Mouse (Mus musculus): ENCODE data around the gene Tbx10. TPM values are rescaled to one million over a fixed set of nuclear protein-coding genes. Genes with fewer than 3 reads are reported as not detected.
"Not testable (repeated sequence)": the region's sequence is repeated elsewhere in the genome, so short reads cannot be mapped to it uniquely, and the experiment has no call there.

Tbx10 gene
- total RNA-seq (2021): not detected
- long read RNA-seq, experiment 1: 0 reads
- long read RNA-seq, experiment 2: 0 reads

GRCm38 (mm10) chr19:3992416-3992815 lies at the start of gene Tbx10:
Gene Tbx10, plus strand, starts transcription at chr19:3992752.
- no peak for DNase-seq

DNA sequence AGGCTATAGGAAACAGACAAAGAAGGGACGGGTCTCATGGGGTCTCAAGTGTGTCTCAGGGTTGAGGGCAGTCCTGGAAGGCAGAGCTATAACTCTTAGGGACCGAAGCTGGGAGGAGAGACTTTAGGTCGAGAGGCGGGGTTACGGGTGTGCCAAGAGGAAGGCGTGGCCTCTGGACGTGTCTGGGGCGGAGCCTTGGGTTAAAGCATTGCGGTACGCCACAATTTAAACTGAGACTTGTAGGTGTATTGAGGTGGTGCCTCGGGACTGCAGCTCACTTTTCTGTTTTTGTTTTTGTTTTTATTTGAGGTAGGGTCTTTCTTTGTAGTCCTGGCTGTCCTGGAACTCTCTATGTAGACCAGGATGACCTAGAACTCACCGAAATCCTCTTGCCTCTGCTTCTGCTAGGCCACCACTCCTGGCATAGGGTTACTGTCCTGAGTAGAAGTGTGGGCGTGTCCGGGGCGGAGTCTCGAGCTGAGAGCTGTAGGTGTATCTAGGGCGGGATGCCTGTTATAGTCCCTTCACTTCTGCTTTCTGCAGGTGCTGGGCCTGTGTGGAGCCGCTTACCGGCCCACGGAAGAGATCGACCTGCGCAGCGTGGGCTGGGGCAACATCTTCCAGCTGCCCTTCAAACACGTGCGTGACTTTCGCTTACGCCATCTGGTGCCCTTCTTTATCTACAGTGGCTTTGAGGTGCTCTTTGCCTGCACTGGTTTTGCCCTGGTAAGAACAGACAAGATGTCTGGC lies 49.4 kb upstream of the Tbx10 start:
- DNase-seq: peak; percentile 41 to 49

- DNase-seq: peak; percentile 45 to 49
Observed at GRCm38 (mm10) chr19:3945872-3946564, 46.5 kb upstream of the Tbx10 start.

GRCm38 (mm10) chr19:3946715-3947114 lies 45.8 kb upstream of the Tbx10 start:
- DNase-seq: peak; percentile 61 to 86

GRCm38 (mm10) chr19:3947813-3948212 lies 44.7 kb upstream of the Tbx10 start:
- no peak for DNase-seq

DNA sequence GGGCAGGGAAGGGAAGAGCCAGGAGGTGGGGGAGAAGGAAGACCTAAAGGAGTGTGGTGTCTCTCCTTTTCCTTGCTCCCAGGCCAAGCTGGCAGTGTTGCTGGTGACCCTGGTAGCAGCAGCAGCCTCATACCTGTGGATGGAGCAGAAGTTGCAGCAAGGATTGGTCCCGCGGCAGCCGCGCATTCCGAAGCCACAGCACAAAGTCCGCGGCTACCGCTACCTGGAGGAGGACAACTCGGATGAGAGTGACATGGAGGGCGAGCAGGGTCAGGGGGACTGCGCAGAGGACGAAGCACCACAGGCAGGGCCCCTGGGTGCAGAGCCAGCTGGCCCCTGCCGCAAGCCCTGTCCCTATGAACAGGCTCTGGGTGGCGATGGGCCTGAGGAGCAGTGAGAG lies 44.0 kb upstream of the Tbx10 start:
- no peak for DNase-seq

- no peak for DNase-seq
Observed at GRCm38 (mm10) chr19:3950331-3950730, 42.2 kb upstream of the Tbx10 start.

DNA sequence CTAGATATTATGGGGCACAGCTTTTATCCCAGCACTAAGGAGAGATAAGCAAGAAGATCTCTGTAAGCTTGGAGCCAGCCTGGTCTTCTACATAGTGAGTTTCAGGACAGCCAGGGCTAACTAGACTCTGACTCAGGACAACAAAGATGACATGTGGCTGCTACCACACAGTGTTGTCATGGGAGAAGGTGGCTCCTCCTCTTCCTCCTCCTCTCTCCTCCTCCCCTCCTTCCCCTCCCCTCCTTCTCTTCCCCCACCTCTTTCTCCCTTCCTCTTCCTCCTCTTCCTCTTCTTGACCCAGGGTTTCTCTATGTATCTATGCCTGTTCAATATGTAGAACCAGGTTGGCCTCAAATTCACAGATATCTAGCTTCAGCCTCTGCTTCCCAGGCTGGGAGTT lies 41.1 kb upstream of the Tbx10 start:
- no peak for DNase-seq

DNA sequence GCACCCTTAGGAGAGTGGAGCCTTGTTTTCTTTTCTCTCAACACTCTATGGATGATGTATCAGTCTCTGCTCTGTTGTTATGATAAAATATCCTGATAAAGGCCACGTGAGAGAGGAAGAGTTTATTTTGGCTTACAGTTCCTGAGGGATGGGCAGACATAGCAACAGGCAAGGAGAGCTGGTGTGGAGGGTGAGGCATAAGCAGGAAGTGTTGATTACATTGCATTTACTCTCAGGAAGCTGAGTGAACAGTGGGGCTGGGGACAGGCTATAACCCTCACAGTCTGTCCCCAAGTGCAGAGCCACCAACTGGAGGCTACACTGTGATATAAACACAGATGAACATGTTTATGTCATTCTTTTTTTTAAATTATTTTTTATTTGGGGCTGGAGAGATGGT lies 40.5 kb upstream of the Tbx10 start:
- DNase-seq: no peak

- DNase-seq: no peak
Observed at GRCm38 (mm10) chr19:3955033-3955432, 37.5 kb upstream of the Tbx10 start.

DNA sequence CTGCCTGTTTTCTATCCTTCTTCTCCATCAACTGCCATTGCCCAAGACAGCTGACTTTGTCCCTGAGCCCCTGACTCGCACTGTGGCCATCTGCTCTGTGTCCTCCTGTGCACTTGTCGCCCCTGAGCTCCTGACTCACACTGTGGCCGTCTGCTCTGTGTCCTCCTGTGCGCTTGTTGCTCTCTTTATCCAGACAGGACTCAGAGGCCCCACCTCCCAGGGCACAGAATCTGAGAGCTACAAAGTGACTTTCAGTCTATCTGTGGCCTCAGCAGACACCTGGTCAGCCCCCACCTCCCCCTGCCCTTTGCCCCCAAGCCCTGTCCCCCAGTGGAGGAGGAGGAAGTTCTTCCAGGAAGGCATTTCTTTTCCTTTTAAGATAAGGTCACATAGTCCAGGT lies 36.7 kb upstream of the Tbx10 start:
- no peak for DNase-seq

DNA sequence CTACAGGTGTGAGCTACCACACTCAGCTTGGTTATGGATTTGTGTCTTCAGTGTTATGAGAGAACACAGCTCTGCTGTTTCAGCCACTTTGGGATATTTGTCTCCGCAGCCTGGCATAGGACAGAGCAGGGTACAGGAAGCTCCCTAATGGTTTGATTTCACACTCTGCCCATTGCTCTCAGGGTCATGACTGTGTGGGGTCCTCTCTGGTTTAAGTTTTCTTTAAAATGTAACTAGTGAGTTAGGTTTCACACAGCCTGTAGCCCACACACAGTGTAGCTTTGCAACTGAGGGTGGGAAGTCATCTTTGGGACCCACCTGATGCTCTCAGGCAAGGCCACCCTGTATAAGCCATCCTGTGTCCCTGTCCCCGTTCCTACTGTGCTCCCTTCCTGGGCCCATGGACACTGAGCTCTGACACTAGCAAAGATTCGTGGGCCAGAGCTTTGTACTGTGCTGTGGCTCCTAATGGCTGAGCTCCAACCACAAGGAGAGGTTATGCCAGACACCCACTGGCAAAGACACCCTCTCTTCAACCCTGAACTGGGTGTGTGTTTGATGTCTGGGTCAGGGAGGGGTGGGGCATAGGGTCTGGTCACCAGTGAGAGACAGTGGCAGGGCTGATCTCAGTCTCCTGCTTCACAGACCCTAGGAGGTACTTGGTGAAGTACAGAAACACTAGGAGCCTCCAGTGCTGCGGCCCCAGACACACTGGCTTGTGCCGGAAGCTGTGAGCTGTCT lies 35.1 kb upstream of the Tbx10 start:
- not testable (repeated sequence) for DNase-seq

DNA sequence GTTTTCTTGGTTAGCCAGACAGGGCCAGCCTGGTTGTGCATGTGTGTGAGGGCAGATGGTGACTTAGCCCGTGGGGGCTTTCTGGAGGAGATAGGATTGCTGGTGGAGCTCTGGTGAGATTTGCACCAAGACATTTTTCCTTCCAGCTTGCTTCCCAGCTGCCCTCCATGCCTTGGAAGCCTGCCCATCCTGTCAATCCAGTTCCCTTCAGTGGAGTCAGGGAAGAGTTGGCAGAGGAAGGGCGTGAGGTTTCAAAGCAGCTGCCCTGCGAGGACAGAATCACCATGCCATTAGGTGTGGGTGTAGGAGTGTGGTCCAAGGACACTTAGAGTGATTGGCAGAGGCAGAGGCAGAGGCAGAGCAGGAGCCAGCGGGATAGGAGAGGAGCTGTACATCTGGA lies 34.1 kb upstream of the Tbx10 start, which contains the start of gene Aldh3b3:
Gene Aldh3b3 (plus strand): TSS at position 176 of the 400 bp plus-strand sequence.
- DNase-seq: peak in 1 of 2 experiments; percentile 33

DNA sequence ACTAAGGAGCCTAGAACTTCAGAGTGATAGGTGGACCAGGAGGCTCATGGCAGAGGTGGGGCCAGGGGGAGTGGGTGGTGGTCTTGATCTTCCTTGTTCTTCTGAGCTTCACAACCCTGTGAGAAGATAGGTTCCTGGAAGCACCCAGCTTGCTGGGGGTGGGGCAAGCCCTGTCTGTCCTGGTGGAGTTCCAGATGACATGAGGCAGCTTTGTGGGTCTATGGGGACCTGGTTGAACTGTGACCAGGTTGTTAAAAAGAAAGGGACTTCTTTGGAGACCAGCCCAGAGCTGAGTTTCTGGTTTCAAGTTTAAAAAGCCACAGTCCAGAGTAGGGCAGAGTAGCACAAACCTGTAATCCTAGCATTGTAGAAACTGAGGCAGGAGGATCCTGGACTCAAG lies 33.5 kb upstream of the Tbx10 start:
- DNase-seq: no peak

- no peak for DNase-seq
Observed at GRCm38 (mm10) chr19:3960211-3960610, 32.3 kb upstream of the Tbx10 start.

DNA sequence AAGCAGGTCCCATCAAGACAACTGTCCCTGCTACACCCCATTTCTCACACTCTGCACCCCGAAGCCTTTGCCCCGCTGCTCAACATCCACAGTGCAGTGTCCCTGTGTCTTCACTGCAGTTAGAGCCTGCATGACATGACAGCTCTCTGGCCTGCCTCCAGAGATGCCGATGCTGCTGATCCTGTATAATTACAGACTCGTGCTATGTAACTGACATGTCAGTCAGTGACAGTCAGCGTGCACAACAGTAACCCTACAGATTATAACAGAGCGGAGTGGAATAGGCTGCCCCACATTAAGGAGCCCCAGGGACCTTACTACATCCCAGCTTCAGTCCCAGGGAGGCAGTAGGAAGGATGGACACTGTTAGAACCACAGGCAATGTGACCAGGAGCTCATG lies 30.7 kb upstream of the Tbx10 start:
- not testable (repeated sequence) for DNase-seq

DNA sequence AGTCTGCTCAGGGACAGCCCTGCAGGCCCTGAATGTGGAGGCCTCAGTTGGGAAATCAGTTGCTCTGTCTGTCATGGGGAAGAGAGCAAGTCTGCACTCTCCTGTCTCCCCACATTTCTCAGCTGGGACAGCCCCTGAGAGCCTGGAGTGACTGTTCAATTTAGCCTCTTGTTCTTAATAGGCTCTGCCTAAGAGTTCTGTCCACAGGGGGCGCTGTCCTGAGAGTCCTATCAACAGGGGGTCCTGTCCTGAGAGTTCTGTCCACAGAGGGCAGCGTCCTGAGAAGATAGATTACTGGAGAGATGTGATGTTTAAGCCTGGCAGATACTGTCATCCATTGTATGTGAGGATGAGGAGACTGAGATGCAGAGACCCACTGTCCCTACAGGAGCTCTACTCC lies 30.1 kb upstream of the Tbx10 start:
- DNase-seq: no peak

DNA sequence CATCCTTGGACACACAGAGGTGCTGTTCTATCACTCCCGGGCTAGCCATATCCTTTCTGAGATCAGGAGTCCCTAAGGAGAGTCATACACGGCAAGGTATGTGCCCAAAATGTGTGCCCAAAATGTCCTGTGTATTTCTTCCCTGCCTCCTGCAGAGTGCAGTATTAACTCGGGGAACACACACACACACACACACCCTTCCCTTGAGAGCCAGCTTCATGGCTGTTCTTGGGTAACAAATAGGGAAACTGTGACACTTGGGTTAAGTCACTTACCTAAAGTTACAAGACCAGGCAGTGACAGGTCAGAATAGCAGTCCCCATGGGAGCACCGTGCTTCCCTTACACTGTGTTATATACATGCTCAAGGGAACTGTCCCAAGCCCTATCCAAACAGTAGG lies 28.5 kb upstream of the Tbx10 start:
- DNase-seq: no peak

DNA sequence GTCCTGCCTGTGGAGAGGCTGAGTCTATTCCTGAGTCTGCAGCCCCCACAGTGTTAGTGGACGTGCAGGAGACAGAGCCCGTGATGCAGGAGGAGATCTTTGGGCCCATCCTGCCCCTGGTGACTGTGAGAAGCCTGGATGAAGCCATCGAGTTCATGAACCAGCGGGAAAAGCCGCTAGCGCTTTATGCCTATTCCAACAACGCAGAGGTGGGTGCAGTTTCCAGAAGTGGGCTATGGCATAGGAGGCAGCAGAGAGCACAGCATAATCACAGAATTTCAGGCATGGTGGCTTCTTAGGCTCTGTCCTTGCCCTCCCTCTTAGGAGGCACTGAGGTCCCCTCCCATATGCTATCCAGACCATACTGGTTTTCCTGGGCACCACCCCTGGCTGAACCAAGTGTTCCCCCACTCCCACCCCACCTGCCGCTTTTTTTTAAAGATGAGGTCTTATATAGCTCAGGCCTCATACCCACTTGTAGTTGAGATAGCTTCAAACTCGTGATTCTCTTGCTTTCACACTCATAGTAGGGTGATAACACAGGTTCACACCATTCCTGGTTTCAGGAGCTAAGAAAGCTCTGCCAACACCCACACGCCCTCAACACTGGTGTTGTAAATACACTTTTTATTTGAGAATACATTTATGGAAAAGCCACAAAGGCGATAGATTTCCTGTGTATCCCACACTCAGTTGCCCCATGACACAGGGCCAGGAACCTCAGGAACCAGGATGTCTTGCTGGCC lies 26.0 kb upstream of the Tbx10 start:
- no peak for DNase-seq

- no peak for DNase-seq
Observed at GRCm38 (mm10) chr19:3967258-3967657, 25.3 kb upstream of the Tbx10 start.

DNA sequence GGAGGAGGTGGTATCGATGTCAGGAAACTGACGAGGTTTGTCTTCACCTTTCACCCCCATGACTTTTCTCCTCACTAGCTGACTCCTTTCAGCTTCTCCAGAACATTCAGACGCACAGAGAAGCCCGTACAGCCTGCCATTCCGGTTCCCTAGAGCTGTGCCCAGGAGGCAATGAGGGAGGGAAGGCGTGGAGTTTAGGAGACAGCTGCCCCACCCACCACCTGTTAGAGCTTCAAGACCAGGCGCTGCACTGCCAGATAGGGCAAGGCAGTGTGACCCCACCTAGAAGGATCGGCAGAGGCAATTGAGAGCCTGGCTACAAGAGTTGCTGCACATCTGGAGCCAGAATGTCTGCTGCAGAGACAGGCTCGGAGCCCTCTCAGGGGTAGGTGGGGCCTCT lies 20.3 kb upstream of the Tbx10 start, which contains the start of gene Aldh3b2:
Gene Aldh3b2 (plus strand): TSS at position 100 of the 400 bp plus-strand sequence.
- DNase-seq: no peak

DNA sequence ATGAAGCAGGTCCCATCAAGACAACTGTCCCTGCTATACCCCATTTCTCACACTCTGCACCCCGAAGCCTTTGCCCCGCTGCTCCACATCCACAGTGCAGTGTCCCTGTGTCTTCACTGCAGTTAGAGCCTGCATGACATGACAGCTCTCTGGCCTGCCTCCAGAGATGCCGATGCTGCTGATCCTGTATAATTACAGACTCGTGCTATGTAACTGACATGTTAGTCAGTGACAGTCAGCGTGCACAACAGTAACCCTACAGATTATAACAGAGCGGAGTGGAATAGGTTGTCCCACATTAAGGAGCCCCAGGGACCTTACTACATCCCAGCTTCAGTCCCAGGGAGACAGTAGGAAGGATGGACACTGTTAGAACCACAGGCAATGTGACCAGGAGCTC lies 17.9 kb upstream of the Tbx10 start:
- not testable (repeated sequence) for DNase-seq

Measured in heart, adult 18-20 months (tissue).